Mouse (Mus musculus) kidney, adult 9 months (tissue): Measurements from ENCODE around the gene Gpha2.

Source experiments
- DNase-seq: peaks from one replicate; pipeline ENCODE4 v3.0.0; 2022

The Gpha2 gene

DNA sequence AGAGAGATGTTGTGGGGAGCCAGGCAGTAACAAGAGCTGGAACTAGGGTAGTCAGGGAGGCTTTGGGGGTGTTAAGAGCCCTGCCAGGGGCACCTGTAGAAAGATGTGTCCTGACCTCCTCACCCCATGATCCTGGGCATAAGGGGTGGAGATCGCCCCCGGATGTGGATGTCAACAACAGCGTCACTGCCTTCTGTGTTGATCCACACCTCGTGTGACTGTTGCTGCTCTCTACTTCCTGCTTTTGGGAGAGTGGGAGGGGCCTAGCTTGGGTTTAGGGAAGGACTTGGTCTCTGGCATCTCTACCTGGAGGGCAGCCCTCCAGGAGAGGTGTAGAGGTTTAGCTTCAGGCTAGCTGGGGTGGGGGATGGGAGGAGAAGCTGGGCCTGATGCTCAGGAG, 16.1 kb downstream of the Gpha2 start:
- DNase-seq, result peak; percentile 74

DNA sequence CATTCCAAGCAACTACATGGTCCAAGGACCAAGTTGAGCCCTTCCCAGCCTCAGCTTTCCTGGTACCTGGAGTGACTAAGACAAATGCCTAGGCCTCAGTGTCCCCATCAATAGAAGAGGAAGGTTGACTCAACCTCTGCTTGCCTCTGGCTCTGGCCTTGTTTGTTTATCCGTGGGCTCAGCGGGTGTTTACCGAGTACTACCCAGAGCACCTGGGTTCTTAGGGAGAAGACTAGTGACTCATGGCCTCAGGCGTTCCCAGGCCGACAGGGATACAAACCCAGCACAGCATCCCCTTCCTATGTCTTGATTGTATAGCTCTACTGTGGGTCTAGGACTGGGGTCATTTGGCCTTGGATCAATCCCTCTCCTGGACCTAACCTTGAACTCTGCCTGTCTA, 17.0 kb downstream of the Gpha2 start:
- no peak for DNase-seq

DNA sequence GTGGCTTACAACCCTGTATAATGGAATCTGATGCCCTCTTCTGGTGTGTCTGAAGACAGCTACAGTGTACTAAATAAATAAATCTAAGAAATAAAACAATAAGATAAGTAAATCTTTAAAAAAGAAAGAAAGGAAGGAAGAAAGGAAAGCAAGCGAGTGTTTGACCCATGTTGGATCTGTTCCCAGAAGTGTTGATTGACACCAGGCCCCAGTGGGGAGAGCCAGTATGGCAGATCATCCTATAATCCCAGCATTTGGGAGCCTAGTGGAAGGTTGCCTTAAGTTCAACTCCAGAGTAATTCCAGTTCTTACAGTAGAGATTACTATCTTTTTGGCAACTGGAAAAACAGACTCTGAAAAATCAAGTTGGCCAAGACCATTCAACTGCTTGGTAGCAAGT, 19.6 kb downstream of the Gpha2 start:
- no peak for DNase-seq

DNA sequence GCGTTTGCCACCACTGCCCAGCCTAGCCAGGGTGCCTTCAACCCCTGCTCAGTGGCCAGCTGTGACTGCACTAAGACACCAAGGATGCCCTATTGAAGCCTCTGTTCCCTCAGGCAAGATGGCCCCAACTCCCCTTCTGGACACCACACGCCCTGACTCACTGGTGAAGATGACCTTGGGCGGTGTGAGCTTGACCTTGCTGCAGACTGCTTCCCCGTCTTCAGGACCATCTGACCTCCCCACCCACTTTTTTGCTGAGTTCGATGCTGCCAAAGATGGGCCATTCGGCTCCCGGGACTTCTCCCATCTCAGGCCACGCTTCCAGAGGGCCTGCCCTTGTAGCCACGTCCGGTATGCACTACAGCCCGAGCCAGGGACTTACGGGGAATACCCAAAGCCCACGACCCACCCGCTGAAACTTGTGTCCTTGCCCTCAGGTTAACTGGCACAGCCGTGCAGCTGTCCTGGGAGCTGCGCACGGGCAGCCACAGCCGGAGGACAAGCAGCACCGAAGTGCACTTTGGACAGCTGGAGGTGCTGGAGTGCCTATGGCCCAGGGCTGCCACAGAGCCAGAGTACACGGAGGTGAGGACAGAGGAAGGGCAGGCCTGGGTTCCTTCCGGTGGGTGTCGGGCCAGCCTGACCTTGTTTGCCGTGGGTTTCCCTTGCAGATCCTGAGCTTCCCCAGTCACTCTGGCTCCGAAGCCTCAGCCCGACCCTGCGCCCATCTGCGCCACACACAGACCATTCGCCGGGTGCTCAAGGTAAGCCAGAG, 21.5 kb downstream of the Gpha2 start:
- no peak for DNase-seq

DNA sequence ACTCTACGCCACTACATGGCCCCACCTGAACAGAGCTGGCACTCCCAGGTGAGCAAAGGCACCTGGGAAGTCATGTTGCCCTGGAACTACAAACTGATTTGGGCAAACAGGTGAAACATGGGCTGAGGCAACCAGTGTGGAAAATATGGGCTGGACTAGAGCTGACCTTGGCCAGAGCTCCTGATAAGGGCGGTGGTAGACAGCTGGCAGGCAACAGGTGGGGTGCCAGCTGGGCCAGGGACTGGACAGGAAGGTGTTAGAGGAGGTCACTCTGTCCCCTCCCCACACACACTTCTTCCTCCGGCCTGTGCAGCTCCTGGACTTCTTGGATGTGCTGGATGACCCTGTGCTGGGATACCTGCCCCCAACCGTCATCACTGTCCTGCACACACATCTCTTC, 26.8 kb downstream of the Gpha2 start:
- DNase-seq, result no peak

DNA sequence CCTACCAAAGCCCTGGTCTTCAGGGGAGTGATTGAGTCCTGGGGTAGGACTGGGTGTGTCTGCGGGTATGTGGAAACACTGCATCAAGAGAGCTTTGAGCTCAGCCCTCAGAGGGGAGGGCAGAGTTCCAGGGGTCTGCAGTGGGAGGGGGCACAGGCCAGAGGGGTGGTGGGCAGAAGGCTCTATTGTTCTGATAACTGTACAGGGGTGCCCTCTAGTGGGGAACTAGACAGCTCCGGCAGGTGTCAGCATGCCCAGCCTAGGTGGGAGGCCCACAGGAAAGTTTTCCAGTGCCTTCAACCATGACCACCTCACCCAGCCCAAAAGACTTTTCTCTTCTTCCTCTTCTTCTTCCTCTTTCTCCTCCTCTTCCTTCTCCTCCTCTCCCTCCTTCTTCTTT, 34.2 kb downstream of the Gpha2 start:
- DNase-seq, result peak; percentile 56

DNA sequence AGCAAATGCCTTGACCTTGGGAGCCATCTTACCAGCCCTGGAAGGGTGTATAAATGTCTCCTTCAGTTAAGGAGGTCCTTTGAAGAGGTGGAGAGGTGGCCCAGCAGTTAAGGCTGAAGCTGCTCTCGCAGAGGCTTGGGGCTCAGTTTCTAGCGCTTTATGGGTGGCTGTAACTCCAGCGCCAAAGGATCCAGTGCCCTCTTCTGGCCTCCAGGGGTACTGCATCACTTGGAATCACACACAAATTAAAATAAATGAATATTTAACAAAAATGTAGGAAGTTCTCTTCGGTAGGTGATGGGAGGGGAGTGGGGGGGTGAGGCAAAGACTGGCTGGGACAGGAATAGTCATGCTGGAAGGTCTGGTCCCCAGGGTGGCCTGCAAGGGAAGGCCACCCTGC, 34.8 kb downstream of the Gpha2 start:
- no peak for DNase-seq

DNA sequence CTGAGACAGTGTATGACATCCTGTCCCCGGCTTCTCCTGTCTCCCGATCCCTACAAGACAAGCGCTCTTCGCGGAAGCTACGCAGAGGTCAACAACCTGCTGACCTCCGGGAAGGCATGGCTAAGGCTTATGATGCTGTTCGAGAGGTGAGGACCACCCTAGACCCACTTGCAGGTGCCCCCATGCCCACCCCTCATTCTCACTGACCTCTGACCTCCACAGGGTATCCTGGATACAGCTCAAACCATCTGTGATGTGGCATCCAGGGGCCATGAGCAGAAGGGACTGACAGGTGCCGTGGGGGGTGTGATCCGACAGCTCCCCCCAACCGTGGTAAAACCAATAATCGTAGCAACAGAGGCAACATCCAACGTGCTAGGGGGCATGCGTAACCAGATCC, 35.2 kb downstream of the Gpha2 start:
- DNase-seq, result no peak

DNA sequence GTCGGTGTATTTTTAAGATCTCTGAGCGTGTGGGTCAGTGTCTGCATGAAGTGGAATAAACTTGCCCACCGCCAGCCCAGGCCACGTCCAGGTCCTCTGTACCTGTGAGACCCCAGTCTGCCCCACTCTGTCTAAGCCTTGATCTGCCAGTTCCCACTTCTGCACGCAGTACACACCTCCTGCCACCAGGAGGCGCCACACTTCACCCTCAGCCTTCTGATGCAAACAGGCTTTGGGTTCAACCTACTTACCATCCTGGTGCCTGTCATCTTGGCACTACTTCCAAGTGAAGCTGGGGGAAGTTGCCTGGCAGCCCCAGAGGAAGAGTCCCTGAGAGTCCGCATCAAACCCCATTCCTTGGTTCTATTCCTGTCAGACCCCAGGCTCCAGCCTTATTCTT, 36.0 kb downstream of the Gpha2 start:
- peak; percentile 85 for DNase-seq

DNA sequence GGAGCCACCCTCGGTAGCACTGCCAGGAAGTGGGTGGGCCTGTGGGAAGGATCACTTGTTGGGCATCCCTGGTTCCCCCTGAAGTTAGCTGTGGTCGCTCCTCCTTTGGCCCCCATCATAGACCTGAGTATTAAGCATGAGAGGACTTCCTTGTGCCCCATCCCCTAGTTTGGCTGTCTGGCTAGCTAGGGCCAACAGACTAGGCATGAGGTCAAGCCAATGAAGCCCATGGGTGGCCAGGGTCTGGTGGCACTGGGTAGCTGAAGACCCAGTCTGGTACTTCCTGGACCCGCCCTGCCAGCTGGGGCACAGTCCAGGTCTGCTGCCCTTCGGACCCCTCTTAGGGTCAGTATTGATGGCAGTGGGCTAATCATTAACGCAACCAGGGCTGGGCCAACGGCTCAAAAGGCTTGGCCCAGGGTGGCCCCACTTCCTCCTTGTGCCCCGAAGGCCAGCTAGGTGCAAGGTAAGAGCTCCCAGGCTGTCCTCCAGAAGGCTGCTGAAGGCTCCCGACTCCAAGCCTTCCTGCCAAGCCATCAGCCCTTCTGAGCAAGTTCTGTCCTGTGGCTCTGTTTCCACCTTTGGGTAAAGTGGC, 36.8 kb downstream of the Gpha2 start:
- DNase-seq, result peak; percentile 95

DNA sequence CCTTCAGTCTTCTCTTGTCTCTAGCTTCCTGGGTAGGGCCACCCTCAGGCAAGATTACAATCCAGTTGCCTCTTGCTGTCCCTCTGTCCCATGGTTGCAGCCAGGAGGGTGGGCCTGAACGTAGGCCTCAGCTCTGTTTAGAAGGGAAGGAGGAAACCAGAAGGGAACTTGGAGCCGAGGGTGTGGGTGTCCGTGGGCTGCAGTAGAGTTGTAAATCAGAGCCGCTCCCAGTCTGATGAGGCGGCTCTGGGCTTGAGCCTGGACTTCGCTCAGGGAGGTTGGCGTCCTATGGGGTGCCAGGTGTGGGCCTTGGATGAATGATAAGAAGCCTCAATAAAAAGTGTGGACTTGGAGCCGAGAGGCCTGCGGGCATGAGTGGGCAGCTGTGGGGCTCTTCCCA, 38.0 kb downstream of the Gpha2 start:
- DNase-seq, result no peak

DNA sequence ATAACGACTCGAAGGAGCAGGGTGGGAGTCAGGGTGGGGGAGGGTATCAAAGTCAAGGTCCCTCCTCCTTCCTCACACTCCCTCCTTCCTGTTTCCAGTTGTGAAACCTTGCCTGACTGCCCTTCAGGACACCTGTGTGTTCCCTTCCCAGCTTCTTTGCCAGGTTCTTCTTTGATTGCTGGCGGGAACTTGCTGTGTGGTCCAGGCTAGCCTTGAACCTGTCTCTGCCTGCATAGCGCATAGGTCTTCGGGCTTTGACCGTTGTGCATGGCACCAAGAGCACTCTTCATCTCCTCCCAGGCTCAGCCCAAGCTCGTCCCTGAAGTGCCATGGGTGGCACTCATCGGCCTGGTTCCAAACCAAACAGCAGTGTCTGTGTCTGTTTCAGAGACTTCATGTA, 38.8 kb downstream of the Gpha2 start:
- no peak for DNase-seq

DNA sequence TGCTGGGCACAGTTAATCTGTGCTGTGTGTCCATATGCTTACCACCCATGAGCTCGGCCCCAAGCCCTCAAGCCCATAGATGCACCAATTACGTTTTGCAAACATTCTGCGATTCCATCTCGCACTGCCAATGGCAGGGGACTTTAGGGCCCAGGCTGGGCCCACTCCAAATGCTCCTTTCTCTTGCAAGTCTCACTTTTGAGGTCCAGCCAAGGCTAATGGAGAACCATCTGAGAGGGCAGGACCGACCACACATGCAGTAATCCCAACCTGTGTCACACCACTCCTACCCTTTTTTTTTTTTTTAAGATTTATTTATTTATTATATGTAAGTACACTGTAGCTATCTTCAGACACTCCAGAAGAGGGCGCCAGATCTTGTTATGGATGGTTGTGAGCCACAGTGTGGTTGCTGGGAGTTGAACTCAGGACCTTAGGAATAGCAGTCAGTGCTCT, 39.6 kb downstream of the Gpha2 start:
- DNase-seq, result no peak

DNA sequence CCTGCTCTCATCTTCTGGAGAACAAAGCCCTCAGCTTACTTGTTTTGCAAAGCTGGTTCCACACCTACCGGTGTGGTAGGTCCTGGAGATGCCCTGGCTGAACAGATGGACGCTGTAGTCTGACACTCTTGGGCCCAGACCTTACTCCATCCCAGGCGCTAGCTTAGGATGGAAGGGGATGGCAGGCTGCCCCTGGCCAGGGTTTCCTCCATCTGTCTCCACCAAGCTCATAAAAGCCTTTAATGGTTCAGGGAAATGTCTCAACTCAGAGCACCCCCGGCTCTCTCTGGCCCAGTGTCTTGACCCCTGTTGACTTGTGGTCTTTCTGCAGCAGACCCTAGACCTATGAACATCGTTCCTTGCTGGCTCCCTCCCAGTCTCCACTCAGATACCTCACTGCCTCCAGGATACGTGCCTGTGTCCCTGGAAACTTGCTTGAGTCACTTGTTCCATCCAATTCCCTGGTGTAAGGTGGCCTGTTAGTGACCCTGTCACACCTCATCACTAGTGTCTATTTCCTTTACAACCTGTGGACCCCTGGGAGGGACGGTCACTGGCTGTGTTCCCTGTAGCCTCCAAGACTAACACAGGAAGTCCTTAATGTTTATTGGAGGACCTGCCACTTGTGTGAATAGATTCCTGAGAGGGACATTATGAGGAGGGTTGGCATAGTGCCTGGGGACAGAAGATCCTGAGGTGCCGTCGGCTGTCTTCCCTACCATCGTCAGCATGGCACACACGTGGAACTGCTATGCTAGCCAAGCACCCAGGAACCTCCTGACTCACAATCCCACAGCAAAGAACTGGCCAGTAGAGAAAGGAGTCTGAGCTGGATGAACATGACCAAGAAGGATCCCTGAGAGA, 41.4 kb downstream of the Gpha2 start:
- peak; percentile 59 for DNase-seq

DNA sequence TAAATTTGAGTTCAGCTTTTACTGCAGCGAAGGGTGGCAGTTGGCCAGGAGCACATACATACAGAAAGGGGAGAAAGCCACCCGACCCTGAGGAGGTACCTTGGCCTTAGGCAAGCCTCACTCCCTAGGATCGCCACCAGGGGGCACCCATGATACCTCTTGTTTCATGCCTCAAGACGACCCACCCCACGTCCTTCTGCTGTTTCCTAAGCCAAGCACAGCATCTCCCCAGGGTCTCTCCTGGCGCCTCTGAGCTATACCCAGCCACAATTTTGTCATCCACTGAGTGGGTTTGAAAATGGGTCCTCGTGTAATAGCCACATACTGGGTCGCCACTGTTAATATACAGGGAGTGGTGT, 42.0 kb downstream of the Gpha2 start:
- DNase-seq, result peak; percentile 93

DNA sequence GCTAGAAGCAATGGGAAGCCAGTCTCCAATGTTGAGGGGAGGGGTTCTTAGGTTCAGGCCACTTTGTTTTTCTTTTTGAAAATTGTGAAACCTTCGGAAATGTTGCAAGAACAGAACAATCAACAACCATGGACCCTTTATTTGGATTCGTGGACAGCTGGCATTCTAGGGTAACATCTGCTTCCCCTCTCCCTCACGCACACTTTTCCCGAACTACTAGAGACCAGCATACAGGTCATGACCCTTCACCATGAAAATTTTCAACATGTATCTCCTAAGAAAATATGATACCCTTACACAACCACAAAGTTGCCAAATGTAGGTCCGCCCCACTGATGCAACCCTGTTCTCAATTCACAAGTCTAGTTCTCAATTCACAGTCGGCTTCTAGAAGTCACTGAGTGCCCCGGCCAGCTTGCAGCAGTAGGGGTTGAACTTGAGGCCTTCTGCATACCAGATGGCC, 42.5 kb downstream of the Gpha2 start:
- no peak for DNase-seq

DNA sequence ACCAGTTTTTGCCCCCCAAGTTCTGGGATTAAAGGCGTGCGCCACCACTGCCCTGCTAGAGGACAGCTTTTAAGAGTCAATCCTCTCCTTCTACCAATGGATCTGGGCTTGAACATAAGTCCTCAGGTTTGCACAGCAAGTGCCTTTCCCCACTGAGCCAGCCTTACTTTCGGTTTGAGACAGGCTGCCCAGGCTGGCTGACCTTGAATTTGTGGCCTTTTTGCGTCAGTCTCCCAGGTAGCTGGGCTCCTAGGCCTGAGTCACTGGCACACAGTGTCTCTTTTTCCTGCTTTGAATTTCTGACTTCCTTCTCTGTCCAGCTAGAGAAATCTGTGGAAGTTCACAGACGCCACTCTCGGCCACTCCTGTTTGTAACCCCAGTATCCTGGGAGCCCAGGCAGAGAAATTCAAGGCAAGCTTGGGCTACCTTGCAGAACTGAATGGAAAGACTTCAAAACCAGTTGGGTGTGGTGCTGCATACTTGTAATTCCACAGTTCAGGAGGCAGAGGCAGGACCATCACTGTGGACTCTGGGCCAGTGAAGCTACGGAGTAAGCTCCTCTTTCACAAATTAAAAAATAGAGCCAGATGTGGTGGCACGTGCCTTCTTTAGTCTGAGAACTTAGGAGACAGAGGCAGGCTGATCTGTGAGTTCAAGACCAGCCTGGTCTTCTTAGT, 43.8 kb downstream of the Gpha2 start:
- DNase-seq, result no peak

DNA sequence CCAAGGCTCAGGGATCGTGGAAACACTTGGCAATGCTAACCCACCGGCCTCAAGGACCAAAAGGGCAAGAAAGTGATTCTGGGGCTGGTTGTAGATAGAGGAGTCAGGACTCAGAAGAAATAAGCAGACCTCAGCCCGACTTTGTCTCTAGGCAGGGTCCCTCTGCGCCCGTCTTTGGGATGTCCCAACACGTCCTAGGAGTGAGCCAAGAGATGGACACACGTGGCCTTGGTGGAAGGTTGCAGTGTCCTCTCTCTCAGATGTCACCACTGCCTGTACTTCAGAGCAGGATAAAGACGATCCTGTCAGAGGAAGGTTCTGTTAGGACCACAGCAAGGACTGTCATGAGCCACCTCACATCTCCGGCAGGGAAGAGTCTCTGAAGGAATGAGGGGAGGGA, 44.5 kb downstream of the Gpha2 start:
- no peak for DNase-seq

DNA sequence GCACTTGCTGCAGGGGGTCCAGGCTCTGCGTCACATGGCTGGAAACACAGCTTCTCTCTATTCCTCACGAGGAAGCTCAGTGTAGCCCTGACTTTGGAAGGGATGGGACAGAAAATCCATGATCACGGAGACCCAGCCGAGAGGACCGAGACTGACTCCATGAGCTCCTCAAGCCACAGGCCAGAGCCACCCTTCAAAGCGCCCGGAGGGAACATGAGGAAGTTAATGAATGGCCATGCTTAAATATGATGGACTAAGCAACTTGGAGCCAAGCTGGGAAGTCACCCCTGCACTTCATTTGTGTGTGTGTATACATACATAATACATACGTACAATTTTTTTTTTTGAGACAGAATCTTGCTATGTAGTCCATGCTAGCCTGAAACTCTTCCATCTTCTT, 45.0 kb downstream of the Gpha2 start:
- peak; percentile 79 for DNase-seq

DNA sequence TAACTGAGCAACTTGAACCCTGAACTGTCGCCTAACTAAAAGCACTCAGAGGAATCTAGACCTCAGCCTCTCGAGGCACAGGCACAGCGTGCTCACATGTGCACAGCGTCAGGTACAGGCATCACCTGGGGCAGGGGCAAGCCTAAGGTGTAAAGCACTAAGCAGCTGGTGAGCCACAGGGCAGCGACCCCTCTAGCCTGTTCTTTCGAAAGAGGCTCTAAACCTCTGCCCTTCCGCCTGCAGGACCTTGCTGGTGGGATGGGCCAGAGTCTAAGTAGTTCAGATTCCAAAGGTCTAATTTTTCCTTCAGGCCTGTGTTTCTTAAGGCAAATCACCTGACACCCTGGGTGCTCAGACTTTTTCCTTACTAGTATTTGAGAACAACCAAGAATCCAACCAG, 45.9 kb downstream of the Gpha2 start:
- peak; percentile 91 for DNase-seq

DNA sequence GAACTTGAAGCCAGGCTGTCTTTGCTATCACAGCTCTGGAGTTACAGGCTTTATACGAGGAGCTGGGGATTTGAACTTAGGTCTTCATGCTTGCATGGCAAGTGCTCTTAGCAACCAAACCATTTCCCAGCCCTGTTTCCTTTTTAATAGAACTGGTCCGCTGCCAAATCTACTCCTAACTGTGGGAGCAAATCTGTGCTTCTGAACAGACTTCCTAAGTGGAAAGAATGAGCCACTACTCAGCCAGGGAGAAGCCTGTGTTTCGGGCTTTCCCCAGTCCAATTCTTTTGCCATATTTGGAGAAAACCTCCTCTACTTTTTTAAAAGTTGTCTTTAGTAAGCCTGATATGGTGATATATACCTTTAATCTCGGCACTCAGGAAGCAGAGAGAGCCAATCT, 46.6 kb downstream of the Gpha2 start:
- DNase-seq, result no peak

DNA sequence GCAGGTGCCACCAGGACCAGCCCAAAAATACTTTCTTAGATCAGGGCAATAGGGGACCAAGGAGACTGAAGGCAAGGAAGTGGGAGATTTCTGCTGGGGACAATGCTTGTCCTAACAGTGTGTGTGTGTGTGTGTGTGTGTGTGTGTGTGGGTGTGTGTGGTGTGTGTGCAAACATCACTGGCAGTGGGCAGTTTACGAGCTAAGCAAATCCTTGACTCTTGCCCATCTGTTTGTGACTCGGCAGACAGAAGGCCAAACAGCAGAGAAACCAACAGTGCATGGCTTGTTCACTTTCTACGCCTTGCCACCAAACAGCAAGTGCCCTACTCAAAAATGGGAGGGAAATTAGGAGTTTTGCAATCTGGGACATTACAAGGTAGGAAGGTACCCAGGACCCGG, 47.4 kb downstream of the Gpha2 start:
- no peak for DNase-seq

DNA sequence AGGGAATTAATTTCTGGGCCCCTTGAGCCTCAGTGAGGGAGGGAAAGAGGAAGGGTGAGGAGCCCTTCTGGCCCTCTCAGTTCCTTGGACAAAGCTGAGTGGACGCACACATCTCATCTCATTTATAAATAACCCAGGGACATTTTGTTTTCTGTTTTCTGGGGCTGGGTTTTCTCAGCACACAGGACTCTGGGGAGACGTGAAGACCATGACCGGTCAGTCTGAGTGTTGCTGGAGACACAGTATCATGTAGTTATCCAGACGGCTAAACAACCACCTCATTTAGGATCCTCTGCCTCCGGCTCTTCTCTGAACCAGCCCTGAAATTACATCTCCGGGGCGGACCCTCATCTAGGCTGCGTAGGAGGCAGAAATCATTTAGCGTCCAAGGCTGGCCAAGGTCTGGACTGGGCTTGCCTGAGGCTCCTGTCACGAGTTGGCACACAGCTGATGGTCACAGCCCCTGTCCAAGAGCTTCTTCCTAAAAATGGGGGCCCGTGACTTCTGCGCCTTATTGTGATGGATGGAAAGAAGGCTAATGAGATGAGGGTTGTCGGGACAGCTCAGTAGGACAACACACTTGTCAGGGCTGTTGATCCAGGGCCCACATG, 47.9 kb downstream of the Gpha2 start:
- no peak for DNase-seq
